Mouse (Mus musculus) adrenal gland, postnatal 25 days (tissue): ENCODE measurements around the gene Ncapd2. TPM values are rescaled to one million over a fixed set of nuclear protein-coding genes. Genes with fewer than 3 reads are reported as not detected.
A peak's percentile ranks its signal among the peaks of the same experiment; 100 is the strongest.

Experiments
- DNase-seq: peaks from one replicate; pipeline ENCODE4 v3.0.0; 2021; ENCODE audit warnings: mixed read lengths
- total RNA-seq: library from RNA; stranded (reverse); gene quantifications from 2 replicates; pipeline ENCODE4 v1.2.3, GENCODE M21; 2021

Ncapd2 gene
- total RNA-seq, 1 experiment from 2014 or later: 35.6 TPM

GRCm38 (mm10) chr6:125215148-125215954, 23.9 kb upstream of the Ncapd2 start, which contains the start of gene Vamp1:
Vamp1 (plus strand) TSS chr6:125215551.
- DNase-seq: peak; percentile 91

- DNase-seq: no peak
These were observed 22.2 kb upstream of the Ncapd2 start for GRCm38 (mm10) chr6:125213715-125214114.

- no peak for DNase-seq
These were observed 21.6 kb upstream of the Ncapd2 start for GRCm38 (mm10) chr6:125213129-125213528.

- DNase-seq: no peak
These were observed 21.1 kb upstream of the Ncapd2 start for GRCm38 (mm10) chr6:125212621-125213020.

GRCm38 (mm10) chr6:125210436-125210835, 18.9 kb upstream of the Ncapd2 start:
- DNase-seq: no peak

- no peak for DNase-seq
These were observed 5.7 kb upstream of the Ncapd2 start for GRCm38 (mm10) chr6:125197166-125197565.

GRCm38 (mm10) chr6:125196301-125196700, 4.8 kb upstream of the Ncapd2 start:
- DNase-seq: no peak

- no peak for DNase-seq
These were observed 4.1 kb upstream of the Ncapd2 start for GRCm38 (mm10) chr6:125195541-125196075.

- DNase-seq: no peak
These were observed 1.9 kb upstream of the Ncapd2 start for GRCm38 (mm10) chr6:125193390-125193789.

GRCm38 (mm10) chr6:125192841-125193240, 1.3 kb upstream of the Ncapd2 start:
- no peak for DNase-seq

- peak; percentile 91 for DNase-seq
These were observed 664 bp upstream of the Ncapd2 start for GRCm38 (mm10) chr6:125192016-125192714.

GRCm38 (mm10) chr6:125190816-125191215, 685 bp downstream of the Ncapd2 start:
- DNase-seq: no peak

GRCm38 (mm10) chr6:125186203-125186602, 5.3 kb downstream of the Ncapd2 start:
- no peak for DNase-seq

GRCm38 (mm10) chr6:125182133-125182532, 9.4 kb downstream of the Ncapd2 start:
- DNase-seq: no peak

GRCm38 (mm10) chr6:125179601-125180000, 11.9 kb downstream of the Ncapd2 start:
- DNase-seq: peak; percentile 60

GRCm38 (mm10) chr6:125175469-125175868, 16.0 kb downstream of the Ncapd2 start:
- no peak for DNase-seq

- DNase-seq: peak; percentile 68
These were observed 18.2 kb downstream of the Ncapd2 start for GRCm38 (mm10) chr6:125173256-125173655.

GRCm38 (mm10) chr6:125172474-125172873, 19.0 kb downstream of the Ncapd2 start:
- DNase-seq: no peak

GRCm38 (mm10) chr6:125170194-125170593, 21.3 kb downstream of the Ncapd2 start:
- no peak for DNase-seq

- DNase-seq: no peak
These were observed 23.4 kb downstream of the Ncapd2 start for GRCm38 (mm10) chr6:125168086-125168485.

GRCm38 (mm10) chr6:125166861-125167650, 24.4 kb downstream of the Ncapd2 start:
- peak; percentile 57 for DNase-seq

- peak; percentile 86 for DNase-seq
These were observed 25.3 kb downstream of the Ncapd2 start, which contains the start of gene Gapdh for GRCm38 (mm10) chr6:125166051-125166751. Gapdh (minus strand) TSS chr6:125166467.
